Mouse (Mus musculus) CH12.LX (cell line): ENCODE results near the gene Rap1a.

Source experiments
- CHD2 ChIP-seq: IDR thresholded peaks from 2 replicates; pipeline ENCODE4 v1.6.1; 2011; ENCODE audit warnings: low read length, improper control_type of control experiment
- CTCF ChIP-seq, 2 experiments: IDR thresholded peaks in 1 of 2; conservative IDR thresholded peaks in 1 of 2; 2 replicates each; pipeline ENCODE4 v1.5.1; 2011 to 2012; ENCODE audit warnings: low read depth in 2 of 2, low read length in 2 of 2, improper control_type of control experiment in 1 of 2, inconsistent platforms in 1 of 2, mild to moderate bottlenecking in 1 of 2, moderate library complexity in 1 of 2
- ETS1 ChIP-seq: conservative IDR thresholded peaks from 2 replicates; pipeline ENCODE4 v1.6.1; 2012; ENCODE audit warnings: low read depth, mild to moderate bottlenecking, inconsistent platforms, low read length, improper control_type of control experiment, moderate library complexity
- MYC ChIP-seq: IDR thresholded peaks from 2 replicates; pipeline ENCODE4 v1.6.1; 2011; ENCODE audit warnings: low read depth, mild to moderate bottlenecking, improper control_type of control experiment, low read length
- USF1 ChIP-seq: IDR thresholded peaks from 2 replicates; pipeline ENCODE4 v1.6.1; 2014; ENCODE audit warnings: low read depth, mild to moderate bottlenecking, inconsistent platforms, low read length, improper control_type of control experiment

DNA sequence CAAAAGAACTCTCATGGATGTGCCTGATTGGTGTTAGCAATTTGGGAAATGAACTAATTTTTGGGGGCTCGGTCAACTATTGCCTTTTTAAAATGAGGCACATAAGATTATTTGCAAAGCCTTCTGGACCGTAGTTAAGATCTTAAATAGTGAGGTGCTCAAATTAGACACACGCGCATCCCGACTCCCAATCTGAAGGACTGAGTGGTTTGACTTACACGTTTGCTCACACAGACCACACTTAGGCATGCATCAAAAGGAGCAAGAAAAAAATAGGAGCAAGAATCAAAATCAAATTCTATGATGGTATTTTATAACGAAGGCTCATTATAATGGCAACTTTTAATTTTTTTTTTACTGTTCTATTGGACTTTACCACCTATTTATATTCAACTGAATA lies 64.1 kb downstream of the Rap1a start:
- TF ChIP-seq USF1 (no peak), MYC (no peak), CHD2 (no peak), ETS1 (no peak), CTCF (conservative IDR thresholded peaks at IDR 0.05 in 1 of 2, IDR thresholded peaks at IDR 0.05 in 1 of 2; ENCODE audit: low read depth in 2 of 2, low read length in 2 of 2) (no peak)
